Mouse (Mus musculus) thymus, adult 18-20 months (tissue): ENCODE data around the gene Mcts1.

Source experiments
- DNase-seq, 2 experiments: peaks; one replicate each; pipeline ENCODE4 v3.0.0; 2022; ENCODE audit warnings: mixed read lengths in 2 of 2

Mcts1 gene

DNA sequence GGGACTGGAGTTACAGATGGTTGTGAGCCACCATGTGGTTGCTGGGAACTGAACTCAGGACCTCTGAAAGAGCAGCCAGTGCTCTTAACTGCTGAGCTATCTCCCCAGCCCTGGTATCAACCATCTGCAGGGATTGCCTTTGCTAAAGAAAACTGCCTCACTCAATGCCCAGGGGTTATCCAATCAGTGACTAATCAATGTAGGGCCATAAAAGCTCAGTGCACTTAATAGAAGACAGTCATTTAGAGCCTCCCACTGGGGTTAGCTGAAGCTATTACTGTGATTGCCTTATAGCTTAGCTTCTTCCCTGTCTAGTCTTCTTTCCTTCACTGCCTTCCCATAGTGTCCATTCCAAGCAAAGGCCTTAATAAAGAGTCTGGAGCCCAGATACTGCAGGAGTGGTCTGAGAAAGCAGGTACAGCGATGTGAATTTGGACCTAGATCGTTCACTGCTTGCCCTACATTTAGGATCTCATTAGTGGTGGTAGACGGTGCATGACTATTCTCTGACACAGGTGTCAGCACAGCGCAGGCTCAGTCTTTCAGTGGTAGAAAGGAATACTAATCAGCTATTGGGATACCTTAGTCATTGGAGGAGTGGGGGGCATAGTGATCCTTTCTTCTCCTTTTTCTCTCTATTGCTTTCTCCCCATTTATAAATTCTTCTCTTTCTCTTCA lies 56.0 kb downstream of the Mcts1 start:
- DNase-seq, result no peak
